Mouse (Mus musculus) liver, embryonic 11.5 days (tissue): ENCODE results near the gene Oosp3. TPM values are rescaled to one million over a fixed set of nuclear protein-coding genes. Genes with fewer than 3 reads are reported as not detected.

Source experiments
- ATAC-seq: fragments of 200-750 bp; cut with Nextera tagmentation; replicated peaks from 2 replicates; pipeline ENCODE4 v1.8.0; 2017; ENCODE audit warnings: moderate number of reproducible peaks, mild to moderate bottlenecking, moderate TSS enrichment, moderate library complexity; ENCODE audit not compliant: low FRiP score
- DNase-seq: peaks from one replicate; pipeline ENCODE4 v3.0.0-alpha.2; 2017; ENCODE audit warnings: low spot score
- H3K27ac ChIP-seq: fragments of 300-500 bp; sonication (generic); 2 replicates; pipeline ENCODE4 v1.5.1; 2014; ENCODE audit warnings: mild to moderate bottlenecking, low read depth, low read length, control low read depth
- H3K27me3 ChIP-seq: fragments of 300-500 bp; sonication (generic); replicated peaks from 2 replicates; pipeline ENCODE4 v1.6.1; 2014; ENCODE audit warnings: low read length, mixed read lengths; ENCODE audit not compliant: control insufficient read depth, insufficient read depth
- H3K36me3 ChIP-seq: fragments of 300-500 bp; sonication (generic); 2 replicates; pipeline ENCODE4 v1.6.1; 2014; ENCODE audit warnings: mild to moderate bottlenecking, low read length, moderate library complexity, mixed read lengths; ENCODE audit not compliant: control insufficient read depth, insufficient read depth
- H3K4me1 ChIP-seq: fragments of 300-500 bp; sonication (generic); replicated peaks from 2 replicates; pipeline ENCODE4 v1.6.1; 2014; ENCODE audit warnings: low read length, mixed read lengths; ENCODE audit not compliant: control insufficient read depth, insufficient read depth
- H3K4me2 ChIP-seq: fragments of 300-500 bp; sonication (generic); 2 replicates; pipeline ENCODE4 v1.6.1; 2014; ENCODE audit warnings: mild to moderate bottlenecking, control low read depth, moderate library complexity
- H3K4me3 ChIP-seq: fragments of 300-500 bp; sonication (generic); 2 replicates; pipeline ENCODE4 v1.5.1; 2014; ENCODE audit warnings: low read depth, low read length, control low read depth
- H3K9ac ChIP-seq: fragments of 300-500 bp; sonication (generic); 2 replicates; pipeline ENCODE4 v1.6.1; 2014; ENCODE audit warnings: low read depth, low read length, control low read depth
- H3K9me3 ChIP-seq: fragments of 300-500 bp; sonication (generic); 2 replicates; pipeline ENCODE4 v1.6.1; 2016; ENCODE audit warnings: low read length, inconsistent platforms, mixed read lengths; ENCODE audit not compliant: control insufficient read depth
- WGBS: fragments of 180-500 bp; shearing (Covaris S2); extraction: QIAGEN DNeasy Blood & Tissue Kit; methylation state at CpG from one replicate; pipeline ENCODE4 v1.1.7; 2014; 5-methylcytosine and 5-hydroxymethylcytosine counted together
- polyA plus RNA-seq: library from polyadenylated mRNA; unstranded; fragments of >200 nt; fragmentation: Nextera tagmentation; extraction: Ambion mirVana; gene quantifications from 2 replicates; pipeline ENCODE4 v1.2.1, GENCODE M21; 2014

Gene Oosp3
- polyA plus RNA-seq: not detected in 2 replicates

- 78% methylated on average over 2 of the region's 2 CpGs for WGBS
- no peak for ATAC-seq
- no peaks in the 10 kb centered on the region for H3K9me3 ChIP-seq
These were observed at the start of gene Oosp3 for GRCm38 (mm10) chr19:11696755-11697154. Gene Oosp3 (plus strand): TSS chr19:11697055.

GRCm38 (mm10) chr19:11649564-11649963 is 47.3 kb upstream of the Oosp3 start:
- Histone ChIP-seq H3K36me3 (no peaks in the 10 kb centered on the region), H3K9ac (no peak overlapping the region), H3K27ac (no peak overlapping the region), H3K4me3 (no peak overlapping the region), H3K9me3 (no peaks in the 10 kb centered on the region), H3K4me1 (no peaks in the 10 kb centered on the region), H3K4me2 (no peak overlapping the region), H3K27me3 (no peaks in the 10 kb centered on the region)
- 69% methylated on average over 4 of the region's 4 CpGs for WGBS
- ATAC-seq (no peak), DNase-seq (no peak)

More at GRCm38 (mm10) chr19:11696755-11697154, at the start of gene Oosp3:
- H3K4me2 ChIP-seq: no peak within 1 kb of the TSS
- H3K27me3 ChIP-seq: no peaks in the 10 kb centered on the region
- H3K4me1 ChIP-seq: no peaks in the 10 kb centered on the region
- DNase-seq: no peak
- H3K4me3 ChIP-seq: no peak within 1 kb of the TSS
- no peak within 1 kb of the TSS for H3K27ac ChIP-seq
- H3K9ac ChIP-seq: no peak within 1 kb of the TSS
- no peaks in the 10 kb centered on the region for H3K36me3 ChIP-seq

GRCm38 (mm10) chr19:11659142-11659541 is 37.7 kb upstream of the Oosp3 start:
- H3K4me1 ChIP-seq: no peaks in the 10 kb centered on the region
- H3K27me3 ChIP-seq: no peaks in the 10 kb centered on the region
- ATAC-seq: no peak
- no peaks in the 10 kb centered on the region for H3K9me3 ChIP-seq
- H3K9ac ChIP-seq: no peak overlapping the region
- DNase-seq: no peak
- no peak overlapping the region for H3K4me3 ChIP-seq
- H3K27ac ChIP-seq: no peak overlapping the region
- H3K36me3 ChIP-seq: no peaks in the 10 kb centered on the region
- WGBS: 55% methylated on average over 2 of the region's 2 CpGs
- no peak overlapping the region for H3K4me2 ChIP-seq

- Histone ChIP-seq H3K36me3 (no peaks in the 10 kb centered on the region), H3K27me3 (no peaks in the 10 kb centered on the region), H3K9ac (no peak within 1 kb of the TSS), H3K9me3 (no peaks in the 10 kb centered on the region), H3K4me3 (no peak within 1 kb of the TSS), H3K4me2 (no peak within 1 kb of the TSS), H3K4me1 (no peaks in the 10 kb centered on the region), H3K27ac (no peak within 1 kb of the TSS)
- WGBS: 83% methylated on average over 5 of the region's 5 CpGs
- DNase-seq: no peak
- ATAC-seq: no peak
These were observed 36.4 kb upstream of the Oosp3 start, which contains the start of gene Oosp2 for GRCm38 (mm10) chr19:11660459-11660858. Gene Oosp2 (minus strand): TSS chr19:11660559.

GRCm38 (mm10) chr19:11661562-11661961 is 35.3 kb upstream of the Oosp3 start:
- ATAC-seq: no peak; the same call in 1 of the 2 replicates
- Histone ChIP-seq H3K4me2 (no peak overlapping the region), H3K4me3 (no peak overlapping the region), H3K27ac (no peak overlapping the region), H3K4me1 (no peaks in the 10 kb centered on the region), H3K27me3 (no peaks in the 10 kb centered on the region), H3K36me3 (no peaks in the 10 kb centered on the region), H3K9me3 (no peaks in the 10 kb centered on the region), H3K9ac (no peak overlapping the region)
- DNase-seq: no peak

GRCm38 (mm10) chr19:11690839-11691238 is 6.0 kb upstream of the Oosp3 start, which contains the start of gene Oosp1:
Gene Oosp1 (minus strand): TSS chr19:11691150.
- DNase-seq (no peak), ATAC-seq (no peak)
- no peak within 1 kb of the TSS for H3K27ac ChIP-seq
- no peaks in the 10 kb centered on the region for H3K4me1 ChIP-seq
- H3K9me3 ChIP-seq: no peaks in the 10 kb centered on the region
- no peaks in the 10 kb centered on the region for H3K27me3 ChIP-seq
- no peak within 1 kb of the TSS for H3K9ac ChIP-seq
- H3K36me3 ChIP-seq: no peaks in the 10 kb centered on the region
- no peak within 1 kb of the TSS for H3K4me3 ChIP-seq
- H3K4me2 ChIP-seq: no peak within 1 kb of the TSS
- WGBS: 51% methylated on average over 5 of the region's 5 CpGs

GRCm38 (mm10) chr19:11691454-11691853 is 5.4 kb upstream of the Oosp3 start:
- Histone ChIP-seq H3K27ac (no peak overlapping the region), H3K27me3 (no peaks in the 10 kb centered on the region), H3K36me3 (no peaks in the 10 kb centered on the region), H3K4me3 (no peak overlapping the region), H3K4me2 (no peak overlapping the region), H3K4me1 (no peaks in the 10 kb centered on the region), H3K9ac (no peak overlapping the region), H3K9me3 (no peaks in the 10 kb centered on the region)
- ATAC-seq: no peak
- 77% methylated on average over 1 of the region's 1 CpGs for WGBS
- DNase-seq: no peak

DNA sequence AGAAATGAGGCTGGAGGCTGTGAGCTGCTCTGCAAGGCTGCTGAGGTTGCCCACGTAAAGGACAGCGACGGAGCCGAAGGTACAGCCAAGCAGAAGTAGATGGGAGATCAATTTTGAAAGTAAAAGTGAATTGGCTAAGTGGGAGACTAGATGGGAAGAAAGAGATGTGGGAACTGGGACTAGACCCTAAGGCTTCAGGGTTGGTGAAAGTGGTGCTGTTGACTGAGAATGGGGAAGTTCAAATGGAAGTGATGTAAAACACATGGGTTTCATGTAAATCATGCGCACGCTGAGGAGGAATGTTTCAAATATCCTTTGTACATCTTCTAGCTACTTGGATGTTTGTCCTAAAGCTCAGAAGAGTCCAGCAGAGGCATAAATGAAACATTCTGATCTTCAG is 1.5 kb downstream of the Oosp3 start:
- no peak overlapping the region for H3K4me2 ChIP-seq
- no peaks in the 10 kb centered on the region for H3K9me3 ChIP-seq
- no peaks in the 10 kb centered on the region for H3K4me1 ChIP-seq
- no peaks in the 10 kb centered on the region for H3K36me3 ChIP-seq
- no peak overlapping the region for H3K9ac ChIP-seq
- DNase-seq (no peak), ATAC-seq (no peak)
- H3K4me3 ChIP-seq: no peak overlapping the region
- WGBS: 85% methylated on average over 6 of the region's 6 CpGs
- H3K27me3 ChIP-seq: no peaks in the 10 kb centered on the region
- H3K27ac ChIP-seq: no peak overlapping the region

DNA sequence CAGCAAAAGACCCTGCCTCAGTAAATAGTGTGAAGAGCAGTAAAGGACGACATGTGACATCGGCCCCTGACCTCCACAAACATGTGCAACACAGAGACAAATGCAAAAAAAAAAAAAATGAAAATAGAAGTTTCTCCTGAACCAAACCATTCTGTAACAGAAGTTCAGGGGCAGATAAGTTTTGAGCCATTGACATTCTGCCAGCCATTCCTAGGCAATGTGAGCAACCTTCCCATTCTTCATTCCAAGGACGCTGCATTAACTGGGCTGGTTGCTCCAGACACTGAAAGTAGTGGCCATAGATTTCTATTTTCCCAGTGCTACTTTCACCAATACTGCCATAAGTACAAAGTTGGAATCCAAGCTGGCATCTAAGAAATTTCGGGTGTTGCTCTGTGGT is 15.6 kb downstream of the Oosp3 start:
- DNase-seq (no peak), ATAC-seq (no peak)
- Histone ChIP-seq H3K9ac (no peak overlapping the region), H3K9me3 (no peaks in the 10 kb centered on the region), H3K27ac (no peak overlapping the region), H3K4me2 (no peak overlapping the region), H3K27me3 (no peaks in the 10 kb centered on the region), H3K36me3 (no peaks in the 10 kb centered on the region), H3K4me1 (no peaks in the 10 kb centered on the region), H3K4me3 (no peak overlapping the region)
- WGBS: 82% methylated on average over 4 of the region's 4 CpGs
